Mouse (Mus musculus) right cerebral cortex, adult 18-20 months (tissue): Measurements from ENCODE around the gene Hist1h1c.

Experiments
- DNase-seq: peaks from one replicate; pipeline ENCODE4 v3.0.0; 2022; ENCODE audit warnings: mixed read lengths

The Hist1h1c gene

DNA sequence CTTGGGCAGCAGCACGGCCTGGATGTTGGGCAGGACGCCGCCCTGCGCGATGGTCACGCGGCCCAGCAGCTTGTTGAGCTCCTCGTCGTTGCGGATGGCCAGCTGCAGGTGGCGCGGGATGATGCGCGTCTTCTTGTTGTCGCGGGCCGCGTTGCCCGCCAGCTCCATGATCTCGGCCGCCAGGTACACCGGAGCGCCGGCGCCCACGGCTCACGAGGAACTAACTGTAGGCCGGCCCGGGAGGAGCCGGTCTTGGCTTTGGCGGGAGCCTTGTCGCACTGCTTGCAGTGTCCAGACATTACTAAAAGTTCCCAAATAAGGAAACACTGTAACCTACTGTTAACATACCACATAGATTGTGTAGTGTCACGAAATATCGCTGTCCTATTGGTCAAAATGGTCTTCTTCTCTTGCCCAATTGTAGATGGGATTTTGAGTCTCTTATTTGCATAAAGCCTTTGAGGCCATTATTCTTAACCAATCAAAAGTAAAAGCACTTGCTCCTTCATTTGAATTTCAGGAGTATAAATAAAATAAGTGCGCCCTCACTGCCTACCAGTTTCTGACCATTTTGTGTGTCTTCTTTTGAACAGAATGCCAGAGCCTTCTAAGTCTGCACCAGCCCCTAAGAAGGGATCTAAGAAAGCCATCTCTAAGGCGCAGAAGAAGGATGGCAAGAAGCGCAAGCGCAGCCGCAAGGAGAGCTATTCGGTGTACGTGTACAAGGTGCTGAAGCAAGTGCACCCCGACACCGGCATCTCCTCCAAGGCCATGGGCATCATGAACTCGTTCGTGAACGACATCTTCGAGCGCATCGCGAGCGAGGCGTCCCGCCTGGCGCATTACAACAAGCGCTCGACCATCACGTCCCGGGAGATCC, 7.8 kb downstream of the Hist1h1c start, which contains the start of gene Hist1h2bb:
Hist1h2bb (plus strand) TSS at position 534 of the 880 bp plus-strand sequence.
- DNase-seq, result peak; percentile 81

DNA sequence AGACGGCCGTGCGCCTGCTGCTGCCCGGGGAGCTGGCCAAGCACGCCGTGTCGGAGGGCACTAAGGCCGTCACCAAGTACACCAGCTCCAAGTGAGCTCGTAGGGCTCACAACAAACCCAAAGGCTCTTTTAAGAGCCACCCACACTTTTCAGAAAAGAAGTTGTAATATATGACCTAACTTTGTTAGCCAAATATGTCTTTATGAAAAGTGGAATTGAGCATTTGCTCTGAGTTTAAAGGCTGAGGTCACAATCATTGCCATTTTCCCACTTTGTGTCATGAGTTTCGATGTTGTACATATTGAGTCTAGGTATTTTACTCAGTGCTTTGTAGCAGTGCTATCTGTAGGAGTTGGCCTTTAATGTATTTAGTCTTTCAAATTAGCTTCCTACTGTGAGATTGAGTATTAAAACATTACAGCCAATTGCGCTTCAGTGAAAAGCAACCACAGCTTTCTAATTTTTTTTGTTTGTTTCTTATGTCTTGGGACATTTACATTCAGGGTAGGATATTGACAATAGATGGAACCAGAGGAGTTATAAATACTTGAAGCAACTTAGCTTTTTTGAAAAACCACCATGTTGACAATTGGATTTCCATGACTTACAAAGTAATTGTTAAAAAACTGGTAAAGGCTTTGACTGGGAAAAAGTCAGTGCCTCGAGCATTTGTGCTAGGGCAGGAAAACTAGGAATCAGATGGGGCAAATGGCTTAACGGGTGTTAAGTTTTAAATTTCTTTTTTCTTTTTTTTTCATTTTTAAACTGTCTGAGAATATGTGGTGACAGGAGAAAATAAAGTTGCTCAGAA, 8.7 kb downstream of the Hist1h1c start:
- DNase-seq, result no peak

DNA sequence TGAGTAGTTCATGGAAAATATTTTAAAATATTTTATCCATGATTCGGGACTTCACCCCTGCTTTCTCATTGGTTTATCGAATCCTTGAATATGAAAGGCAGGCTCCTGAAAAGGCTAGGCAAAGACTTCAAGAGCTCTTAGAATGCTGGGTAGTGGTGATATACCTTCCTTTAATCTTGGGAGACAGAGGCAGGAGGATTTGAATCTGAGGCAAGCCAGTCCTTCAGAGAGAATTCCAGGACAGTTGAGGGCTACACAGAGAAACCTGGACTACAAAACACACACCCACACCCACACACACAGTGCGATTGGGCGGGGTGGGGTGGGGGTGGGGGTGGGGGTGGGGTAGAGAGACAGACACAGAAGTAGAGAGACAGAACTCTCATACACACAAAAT, 9.3 kb downstream of the Hist1h1c start:
- DNase-seq, result no peak

DNA sequence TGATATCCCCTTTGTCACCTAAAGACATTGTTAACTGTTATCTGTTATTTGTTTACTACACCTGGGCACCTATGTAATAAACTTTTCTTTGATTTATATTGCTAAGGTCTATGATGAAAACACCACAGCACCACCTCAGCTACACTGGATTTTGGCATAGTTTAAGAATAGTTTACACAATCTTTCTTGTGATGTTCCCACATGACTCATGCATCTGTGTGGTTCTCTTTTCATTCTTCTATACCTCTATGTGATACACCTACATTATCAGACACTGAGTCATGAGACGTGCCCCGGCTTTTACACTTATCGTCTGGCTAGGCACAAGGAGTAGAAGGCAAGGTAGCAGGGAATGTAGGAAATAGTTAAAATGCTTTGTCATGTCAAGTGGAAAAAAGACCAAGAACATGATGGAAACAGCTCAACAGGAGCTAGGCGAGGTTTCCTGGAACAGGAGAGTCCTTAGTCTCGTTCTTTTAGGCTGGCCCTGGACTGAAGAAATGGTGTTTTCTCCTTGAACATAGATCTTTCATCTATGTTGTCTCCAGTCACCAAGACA, 11.0 kb downstream of the Hist1h1c start:
- no peak for DNase-seq

DNA sequence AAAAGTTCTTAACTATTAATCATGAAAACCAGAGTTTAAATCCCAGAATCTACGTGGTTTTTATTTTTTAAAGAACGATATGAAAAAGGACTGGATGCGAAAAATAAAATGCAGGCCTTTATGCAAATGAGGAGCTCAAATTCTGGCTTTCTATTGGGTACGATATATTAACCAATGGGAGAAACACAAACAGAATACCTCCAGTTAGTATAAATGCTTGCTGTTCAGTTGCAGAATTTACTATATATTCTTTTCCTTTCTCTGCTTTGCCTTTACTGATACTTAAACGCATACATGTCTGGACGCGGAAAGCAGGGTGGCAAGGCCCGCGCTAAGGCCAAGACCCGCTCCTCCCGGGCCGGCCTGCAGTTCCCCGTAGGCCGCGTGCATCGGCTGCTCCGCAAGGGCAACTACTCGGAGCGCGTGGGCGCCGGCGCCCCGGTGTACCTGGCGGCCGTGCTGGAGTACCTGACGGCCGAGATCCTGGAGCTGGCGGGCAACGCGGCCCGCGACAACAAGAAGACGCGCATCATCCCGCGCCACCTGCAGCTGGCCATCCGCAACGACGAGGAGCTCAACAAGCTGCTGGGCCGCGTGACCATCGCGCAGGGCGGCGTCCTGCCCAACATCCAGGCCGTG, 12.3 kb downstream of the Hist1h1c start, which contains the start of gene Hist1h2ab:
Hist1h2ab (plus strand) TSS at position 288 of the 639 bp plus-strand sequence.
- DNase-seq, result peak; percentile 15

DNA sequence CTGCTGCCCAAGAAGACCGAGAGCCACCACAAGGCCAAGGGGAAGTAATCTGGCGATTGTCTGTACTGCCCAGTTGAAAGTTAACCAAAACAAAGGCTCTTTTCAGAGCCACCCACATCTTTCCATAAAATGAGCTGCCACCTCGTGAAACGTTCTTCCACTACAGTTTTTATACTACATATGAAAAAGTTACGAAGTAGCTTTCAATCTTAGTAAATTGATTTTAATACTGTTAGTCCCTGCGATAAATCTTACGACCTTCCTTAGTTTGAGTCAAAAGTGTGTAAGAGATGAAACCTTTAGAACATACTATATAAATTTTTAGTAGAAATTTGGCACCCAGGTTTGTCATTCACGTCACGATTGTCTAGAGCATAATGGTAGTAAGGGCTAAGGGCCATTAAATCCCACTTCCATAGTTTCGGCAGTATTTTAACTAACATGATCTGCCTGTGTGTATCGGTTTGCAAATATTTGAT, 12.9 kb downstream of the Hist1h1c start:
- DNase-seq, result no peak

DNA sequence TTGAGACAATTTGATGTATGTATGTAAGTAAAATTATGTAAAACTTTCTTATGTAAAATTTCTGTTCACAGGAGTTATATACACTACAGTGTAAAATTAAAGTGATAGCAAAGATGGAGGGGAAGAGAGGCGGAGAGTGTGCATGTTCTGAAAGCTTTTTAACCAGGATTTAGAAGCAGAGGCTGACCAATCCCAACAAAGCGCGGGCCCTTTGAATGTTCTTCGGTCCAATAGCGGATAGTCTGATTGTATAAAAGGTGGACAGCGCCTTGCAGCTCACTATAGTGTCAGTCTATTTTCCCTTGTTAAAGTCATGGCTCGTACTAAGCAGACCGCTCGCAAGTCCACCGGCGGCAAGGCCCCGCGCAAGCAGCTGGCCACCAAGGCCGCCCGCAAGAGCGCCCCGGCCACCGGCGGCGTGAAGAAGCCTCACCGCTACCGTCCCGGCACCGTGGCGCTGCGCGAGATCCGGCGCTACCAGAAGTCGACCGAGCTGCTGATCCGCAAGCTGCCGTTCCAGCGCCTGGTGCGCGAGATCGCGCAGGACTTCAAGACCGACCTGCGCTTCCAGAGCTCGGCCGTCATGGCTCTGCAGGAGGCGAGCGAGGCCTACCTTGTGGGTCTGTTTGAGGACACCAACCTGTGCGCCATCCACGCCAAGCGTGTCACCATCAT, 13.6 kb downstream of the Hist1h1c start, which contains the start of gene Hist1h3b:
Hist1h3b (plus strand) TSS at position 201 of the 675 bp plus-strand sequence.
- DNase-seq, result peak; percentile 92

DNA sequence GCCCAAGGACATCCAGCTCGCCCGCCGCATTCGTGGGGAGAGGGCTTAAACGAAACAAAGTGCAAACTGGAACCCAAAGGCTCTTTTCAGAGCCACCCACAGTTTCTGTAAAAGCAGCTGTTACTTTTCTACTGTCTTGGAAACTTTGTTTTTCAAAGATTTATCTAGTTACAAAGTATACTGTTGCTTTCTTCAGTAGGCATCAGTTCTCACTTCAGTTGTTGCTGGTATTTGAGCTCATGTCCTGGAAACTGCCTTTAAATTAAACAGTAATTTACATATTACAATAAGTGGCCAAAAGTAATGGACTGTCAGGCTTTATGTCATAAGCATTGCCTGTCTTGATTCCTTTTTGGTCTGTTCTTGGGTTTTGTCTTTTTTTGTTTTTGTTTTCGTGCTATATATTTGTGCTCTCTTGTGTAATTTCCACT, 14.1 kb downstream of the Hist1h1c start:
- DNase-seq, result no peak

DNA sequence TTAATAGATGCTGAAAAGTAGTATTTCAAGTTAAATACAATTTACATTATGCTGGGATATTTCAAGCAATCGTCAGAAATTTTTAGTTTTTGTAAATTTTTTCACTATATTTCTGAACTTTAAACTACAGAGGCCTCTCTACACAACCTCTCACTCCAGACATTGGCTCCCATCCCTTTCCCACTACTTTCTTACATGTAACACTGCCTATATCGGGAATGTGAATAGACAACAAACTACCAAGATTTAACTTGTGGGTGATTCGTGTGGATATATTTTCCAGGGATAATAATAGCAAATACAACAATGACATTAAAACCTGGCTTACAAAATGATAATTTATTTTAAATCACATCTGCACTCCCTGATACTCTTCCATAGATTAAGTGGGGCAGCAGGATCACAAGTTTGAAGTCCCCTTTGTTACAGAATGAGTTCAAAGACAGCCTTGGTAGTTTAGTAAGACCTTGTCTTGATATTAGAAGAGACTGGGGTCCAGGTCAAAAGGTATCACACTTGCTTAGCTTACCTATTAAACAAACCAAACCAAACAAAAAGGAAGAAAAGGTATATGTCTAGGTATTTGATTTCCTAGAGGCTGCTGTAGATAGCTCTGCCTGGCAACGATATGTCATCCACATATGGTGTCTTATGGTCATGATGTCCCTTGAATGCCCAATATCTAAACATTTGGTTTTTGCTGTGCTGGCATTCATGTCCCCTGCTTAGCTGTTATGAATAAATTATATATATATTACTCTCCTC, 14.9 kb downstream of the Hist1h1c start:
- DNase-seq, result no peak

DNA sequence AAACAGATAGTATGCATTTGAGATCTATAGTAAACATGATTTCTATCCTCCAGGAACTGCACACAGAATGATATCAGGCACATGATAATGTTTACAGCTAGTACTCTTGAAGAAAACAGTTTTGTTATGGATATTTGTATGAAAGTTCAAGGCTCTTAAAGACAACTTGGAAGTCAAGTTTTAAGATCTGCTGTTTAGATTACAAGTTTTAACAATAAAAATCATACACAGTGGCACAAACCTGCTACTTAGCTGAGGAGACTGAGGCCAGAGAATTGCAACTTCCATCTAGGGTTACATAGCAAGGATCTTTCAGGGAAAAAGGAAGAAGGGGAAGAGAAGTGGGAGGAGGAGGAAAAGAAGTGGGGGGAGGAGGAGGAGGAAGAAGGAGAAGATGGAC, 16.4 kb downstream of the Hist1h1c start:
- DNase-seq, result no peak

DNA sequence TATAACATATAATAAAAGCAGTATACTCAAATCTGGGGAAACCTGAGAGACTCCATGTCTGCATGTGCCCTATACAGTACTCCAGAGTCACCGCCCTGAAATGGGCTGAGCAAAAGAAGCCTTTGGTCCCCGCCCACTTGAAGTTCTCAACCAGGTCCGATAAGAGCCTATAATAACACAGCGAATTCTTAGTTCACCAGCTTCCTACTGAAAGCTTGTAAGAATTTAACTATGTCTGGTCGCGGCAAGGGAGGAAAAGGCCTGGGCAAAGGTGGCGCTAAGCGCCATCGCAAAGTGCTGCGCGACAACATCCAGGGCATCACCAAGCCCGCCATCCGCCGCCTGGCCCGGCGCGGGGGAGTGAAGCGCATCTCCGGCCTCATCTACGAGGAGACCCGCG, 18.2 kb downstream of the Hist1h1c start, which contains the start of gene Hist1h4b:
Hist1h4b (plus strand) TSS at position 224 of the 400 bp plus-strand sequence.
- DNase-seq, result peak; percentile 91

DNA sequence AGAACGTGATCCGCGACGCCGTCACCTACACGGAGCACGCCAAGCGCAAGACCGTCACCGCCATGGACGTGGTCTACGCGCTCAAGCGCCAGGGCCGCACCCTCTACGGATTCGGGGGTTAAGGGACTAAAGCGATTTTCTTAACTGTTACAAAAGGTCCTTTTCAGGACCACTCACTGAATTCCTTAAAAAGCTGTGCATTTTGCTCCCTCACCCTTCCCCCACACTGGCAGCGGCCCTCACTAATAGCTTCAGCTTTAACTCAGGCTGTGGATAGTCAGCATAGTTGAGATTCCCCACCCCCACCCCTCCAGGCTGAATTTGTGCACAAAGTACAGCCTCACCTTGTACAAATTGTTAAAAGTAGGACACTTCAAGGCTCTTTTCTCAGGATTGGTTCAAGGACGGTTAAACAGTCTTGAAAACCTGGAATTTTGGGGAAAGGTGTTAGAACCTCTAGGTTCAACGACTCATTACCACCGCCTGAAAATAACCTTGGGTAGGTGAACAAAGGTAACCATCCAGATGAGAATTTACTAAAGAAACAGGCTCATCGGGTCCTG, 18.7 kb downstream of the Hist1h1c start:
- DNase-seq, result no peak

DNA sequence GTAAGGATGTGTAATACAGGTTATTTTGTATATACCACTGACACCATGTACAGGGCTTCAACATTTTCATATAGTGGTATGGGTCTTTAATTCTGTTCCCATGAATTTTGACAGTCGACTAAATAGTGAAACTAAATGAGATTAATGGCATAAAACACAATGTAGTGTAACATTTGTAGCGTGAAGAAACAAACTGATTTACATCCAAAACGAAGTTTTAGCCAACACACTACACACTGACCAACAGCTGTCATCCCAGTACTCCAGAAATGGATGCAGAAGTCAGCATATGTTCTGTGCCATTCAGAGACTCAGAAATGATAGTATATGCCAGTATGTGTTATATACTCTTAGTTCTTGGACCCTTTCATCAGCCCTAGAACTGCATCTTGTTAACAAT, 19.3 kb downstream of the Hist1h1c start:
- DNase-seq, result no peak

DNA sequence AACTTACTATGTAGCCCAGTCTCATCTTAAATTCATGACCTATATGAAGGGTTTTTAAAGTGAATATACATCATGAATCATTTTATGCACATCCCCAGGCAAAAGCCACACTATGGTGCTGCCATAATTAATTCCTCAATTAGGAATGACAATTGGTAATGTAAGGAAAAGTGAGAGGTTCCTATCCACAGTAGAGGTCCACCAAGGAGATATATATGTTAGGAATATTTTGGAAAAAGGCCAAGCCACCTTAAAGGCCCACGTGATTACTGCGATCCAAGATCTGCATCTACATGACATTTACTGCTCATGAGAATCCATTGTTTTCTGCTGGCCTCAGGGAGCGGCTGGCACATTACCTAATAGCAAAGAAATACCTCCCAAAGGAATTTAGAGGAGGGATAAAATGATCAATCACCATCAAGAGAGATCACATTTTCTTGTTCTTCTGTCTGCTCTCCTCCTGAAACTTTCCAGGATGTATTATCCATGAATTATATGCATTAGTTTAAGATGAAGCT, 20.7 kb downstream of the Hist1h1c start:
- DNase-seq, result no peak

DNA sequence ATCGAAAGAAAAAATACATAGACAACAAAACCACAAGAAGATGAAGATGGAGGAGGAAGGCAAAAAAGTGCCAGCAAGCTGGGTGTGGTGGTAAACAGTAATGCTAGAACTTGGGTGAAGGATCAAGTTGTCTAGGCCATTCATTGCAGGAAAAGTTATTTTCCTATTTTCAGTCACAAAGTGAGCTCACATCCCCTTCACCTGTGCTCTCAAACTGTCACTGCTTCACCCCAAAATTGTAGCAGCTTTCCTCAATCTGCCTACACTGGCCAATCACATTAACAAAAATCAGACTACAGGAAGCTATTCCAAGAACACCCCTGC, 21.3 kb downstream of the Hist1h1c start:
- DNase-seq, result no peak

DNA sequence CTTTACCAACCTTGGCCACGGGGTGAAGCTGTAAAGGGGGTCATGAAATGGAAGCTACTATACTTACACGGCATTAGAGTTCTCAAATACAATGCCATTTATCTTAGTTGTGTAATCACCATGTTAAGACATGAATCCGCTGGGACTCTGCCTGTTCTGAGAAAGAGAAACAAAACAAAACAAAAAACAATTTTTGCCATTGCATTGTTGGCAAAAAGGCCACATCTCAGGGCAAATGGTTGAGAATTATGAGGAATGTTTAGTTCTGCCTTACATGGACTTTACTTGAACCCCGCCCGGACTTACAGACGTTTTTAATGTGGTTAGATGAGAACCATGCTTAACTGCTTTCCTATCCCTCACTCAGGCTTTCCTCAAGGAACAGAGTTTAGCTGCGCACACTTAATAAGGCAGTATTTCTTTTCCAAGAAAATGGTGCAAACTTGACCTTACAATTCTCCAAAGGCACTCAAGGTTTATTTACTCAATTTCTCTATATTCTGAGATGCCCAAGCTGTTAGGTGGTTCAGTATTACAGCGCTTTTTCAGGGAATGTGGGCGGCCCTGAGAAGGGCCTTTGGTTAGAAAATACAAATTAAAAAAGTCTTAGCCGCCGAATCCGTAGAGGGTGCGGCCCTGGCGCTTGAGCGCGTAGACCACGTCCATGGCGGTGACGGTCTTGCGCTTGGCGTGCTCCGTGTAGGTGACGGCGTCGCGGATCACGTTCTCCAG, 21.8 kb downstream of the Hist1h1c start:
- no peak for DNase-seq

DNA sequence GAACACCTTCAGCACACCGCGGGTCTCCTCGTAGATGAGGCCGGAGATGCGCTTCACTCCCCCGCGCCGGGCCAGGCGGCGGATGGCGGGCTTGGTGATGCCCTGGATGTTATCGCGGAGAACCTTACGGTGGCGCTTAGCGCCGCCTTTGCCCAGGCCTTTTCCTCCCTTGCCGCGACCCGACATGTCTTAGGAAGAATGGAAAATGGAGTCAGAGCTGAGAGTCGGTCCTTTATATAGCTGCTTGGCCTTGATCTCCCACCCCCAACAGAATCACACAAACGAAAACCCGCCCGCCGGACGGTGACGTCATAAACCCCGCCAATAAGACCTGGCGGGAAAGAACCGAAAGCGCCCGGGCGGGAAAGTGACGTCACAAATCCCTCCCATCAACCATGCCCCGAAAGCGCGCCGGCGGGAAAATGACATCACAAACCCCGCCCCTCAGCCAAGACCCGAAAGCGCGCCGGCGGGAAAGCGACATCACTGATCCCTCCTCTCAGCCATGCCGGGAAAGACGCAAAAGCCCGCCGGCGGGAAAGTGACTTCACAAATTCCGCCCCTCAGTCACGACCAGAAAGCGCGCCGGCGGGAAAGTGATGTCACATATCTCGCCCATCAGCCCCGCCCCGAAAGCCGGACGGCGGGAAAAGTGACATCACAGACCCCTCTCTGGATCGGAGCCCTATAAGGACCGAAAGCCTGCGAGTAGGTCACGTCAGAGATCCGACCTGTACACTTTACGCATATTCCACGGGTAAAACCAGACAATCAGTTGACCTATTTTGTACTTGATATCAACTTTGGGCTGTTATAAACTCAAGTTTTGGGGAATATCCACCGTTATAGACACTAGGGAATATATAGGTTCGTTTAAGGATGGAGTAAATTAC, 22.6 kb downstream of the Hist1h1c start, which contains the start of gene Hist1h4a:
Hist1h4a (minus strand) TSS at position 259 of the 893 bp plus-strand sequence.
- DNase-seq, result peak; percentile 99
